26 mouse cellular contexts compared by ENCODE assay signal in genomic region chr5:72164386-72164785, GRCm38 (mm10). TPM values are rescaled to one million over a fixed set of nuclear protein-coding genes. Genes with fewer than 3 reads are reported as not detected.
A peak's percentile ranks its signal among the peaks of the same experiment; 100 is the strongest.
DNase-seq lines count a peak whose midpoint lies in the region; ATAC-seq and TF ChIP-seq lines count a peak whose summit lies in the region.
"Had no signal": no experiment of that assay in that cellular context is flagged by ENCODE, and none has a peak within 500 bp of the region (broad histone marks: within the 10 kb centered on the region; RNA-seq: fewer than 3 reads in every experiment).

No protein-coding gene starts in this region.

- no peak for TF ChIP-seq POLR2A in cortical plate, adult 2 months (IDR thresholded peaks at IDR 0.05; ENCODE audit: extremely low read depth, insufficient read depth, low read length)

- H3K36me3 ChIP-seq in intestine, postnatal 0 days (ENCODE audit: control insufficient read depth, insufficient read depth): peaks cover 22% of the 10 kb centered on the region
- H3K36me3 ChIP-seq in intestine, embryonic 16.5 days (ENCODE audit: control insufficient read depth, insufficient read depth, low read length): peaks cover 5% of the 10 kb centered on the region
- H3K36me3 ChIP-seq in limb, embryonic 11.5 days (ENCODE audit: control insufficient read depth, insufficient read depth, low read length): peaks cover 10% of the 10 kb centered on the region; the same call in 1 of the 2 replicates
- H3K36me3 ChIP-seq in limb, embryonic 10.5 days: peaks cover 50% of the 10 kb centered on the region

- H3K27me3 ChIP-seq in intestine, postnatal 0 days (replicated peaks; ENCODE audit: control insufficient read depth, insufficient read depth, low read length): no peaks in the 10 kb centered on the region
- no peaks in the 10 kb centered on the region for H3K27me3 ChIP-seq in intestine, embryonic 16.5 days (replicated peaks; ENCODE audit: control insufficient read depth, insufficient read depth, low read length)
- H3K27me3 ChIP-seq in limb, embryonic 11.5 days (ENCODE audit: control insufficient read depth, insufficient read depth, low read length): no peaks in the 10 kb centered on the region
- H3K27me3 ChIP-seq in limb, embryonic 10.5 days (ENCODE audit: low read depth, poor library complexity, severe bottlenecking): no peaks in the 10 kb centered on the region
- H3K27me3 ChIP-seq: forebrain, embryonic 12.5 days; hindbrain, embryonic 12.5 days; midbrain, embryonic 15.5 days; neural tube, embryonic 13.5 days had no signal

- peak; percentile 17 for DNase-seq in limb, embryonic 11.5 days (ENCODE audit: low spot score)
- no peak for DNase-seq in limb, embryonic 10.5 days (ENCODE audit: low spot score)
- peak; percentile 14 for DNase-seq in mesoderm, embryonic 11.5 days (ENCODE audit: low read depth, low spot score)
- DNase-seq in ovary, adult 18-20 months (ENCODE audit: low spot score): no peak
- DNase-seq: adrenal gland, postnatal 25 days; cerebellum, adult 18-20 months; cerebellum, postnatal 10 days; forebrain, postnatal 0 days; heart, postnatal 36 days; kidney, adult 8-10 months; kidney, postnatal 25 days; left cerebral cortex, postnatal 4 days; lung, embryonic 14.5 days; lung, postnatal 14 days; retina, postnatal 1 day; right cerebral cortex, postnatal 14 days had no signal

- H3K4me2 ChIP-seq in intestine, postnatal 0 days (replicated peaks; ENCODE audit: low read depth): no peak overlapping the region
- H3K4me2 ChIP-seq in intestine, embryonic 16.5 days (ENCODE audit: low read depth, low read length): no peak overlapping the region
- H3K4me2 ChIP-seq in limb, embryonic 11.5 days (ENCODE audit: low read depth, severe bottlenecking): no peak overlapping the region
- H3K4me2 ChIP-seq: forebrain, embryonic 12.5 days; hindbrain, embryonic 12.5 days; lung, embryonic 14.5 days; midbrain, embryonic 15.5 days; neural tube, embryonic 13.5 days had no signal

- no peak overlapping the region for H3K9ac ChIP-seq in intestine, postnatal 0 days (ENCODE audit: low read depth, low read length)
- no peak overlapping the region for H3K9ac ChIP-seq in intestine, embryonic 16.5 days (ENCODE audit: low read depth, low read length)
- no peak overlapping the region for H3K9ac ChIP-seq in limb, embryonic 11.5 days (ENCODE audit: low read length)
- H3K9ac ChIP-seq: forebrain, embryonic 12.5 days; forebrain, postnatal 0 days; hindbrain, embryonic 12.5 days; lung, embryonic 14.5 days; midbrain, embryonic 15.5 days; neural tube, embryonic 13.5 days had no signal

- TF ChIP-seq CTCF in intestine, postnatal 0 days (IDR thresholded peaks at IDR 0.05; ENCODE audit: low read depth): peak; percentile 22
- 0 out of 2 replicates have a peak, but pooled peaks have one; percentile 2 for TF ChIP-seq CTCF in cortical plate, adult 2 months (IDR thresholded peaks at IDR 0.05; ENCODE audit: extremely low read depth, insufficient read depth, low read length)

- no peak overlapping the region for H3K27ac ChIP-seq in intestine, postnatal 0 days (ENCODE audit: low read depth, low read length)
- H3K27ac ChIP-seq in intestine, embryonic 16.5 days (ENCODE audit: low read length): no peak overlapping the region
- no peak overlapping the region for H3K27ac ChIP-seq in limb, embryonic 11.5 days (replicated peaks; ENCODE audit: low read depth, low read length)
- no peak overlapping the region for H3K27ac ChIP-seq in limb, embryonic 10.5 days
- no peak overlapping the region for H3K27ac ChIP-seq in cortical plate, adult 2 months (ENCODE audit: insufficient read depth, low read length)
- H3K27ac ChIP-seq: forebrain, embryonic 12.5 days; hindbrain, embryonic 12.5 days; midbrain, embryonic 10.5 days; midbrain, embryonic 15.5 days; neural tube, embryonic 13.5 days had no signal

- no peak overlapping the region for H3K4me3 ChIP-seq in intestine, postnatal 0 days (ENCODE audit: low read depth, low read length)
- no peak overlapping the region for H3K4me3 ChIP-seq in intestine, embryonic 16.5 days (ENCODE audit: low read length)
- no peak overlapping the region for H3K4me3 ChIP-seq in limb, embryonic 11.5 days (ENCODE audit: low read depth, low read length)
- no peak overlapping the region for H3K4me3 ChIP-seq in limb, embryonic 10.5 days
- no peak overlapping the region for H3K4me3 ChIP-seq in cortical plate, adult 2 months (ENCODE audit: insufficient read depth, low read length)
- H3K4me3 ChIP-seq: erythroblast, embryonic 14.5 days; forebrain, embryonic 12.5 days; hindbrain, embryonic 12.5 days; midbrain, embryonic 10.5 days; midbrain, embryonic 15.5 days; neural tube, embryonic 13.5 days had no signal

- no peak for ATAC-seq in intestine, postnatal 0 days
- no peak for ATAC-seq in intestine, embryonic 16.5 days
- ATAC-seq in limb, embryonic 11.5 days (ENCODE audit: insufficient number of reproducible peaks, low FRiP score, low TSS enrichment, low read depth): no peak
- ATAC-seq: CD4-positive, CD25-positive, alpha-beta regulatory T cell, adult 4 months; forebrain, postnatal 0 days; midbrain, embryonic 15.5 days had no signal

- WGBS in intestine, postnatal 0 days: 51% methylated on average over 7 of the region's 7 CpGs
- WGBS in intestine, embryonic 16.5 days: 47% methylated on average over 7 of the region's 7 CpGs
- WGBS in limb, embryonic 11.5 days: 64% methylated on average over 7 of the region's 7 CpGs
- 66% methylated on average over 7 of the region's 7 CpGs for WGBS in limb, embryonic 10.5 days

- H3K4me1 ChIP-seq in intestine, postnatal 0 days (replicated peaks; ENCODE audit: control insufficient read depth, insufficient read depth, low read length): 0 out of 2 replicates have a peak, but pooled peaks cover 6% of the 10 kb centered on the region
- peaks cover 9% of the 10 kb centered on the region for H3K4me1 ChIP-seq in intestine, embryonic 16.5 days (ENCODE audit: control insufficient read depth, insufficient read depth, low read length)
- peaks cover 8% of the 10 kb centered on the region for H3K4me1 ChIP-seq in limb, embryonic 11.5 days (ENCODE audit: control insufficient read depth, insufficient read depth, low read length)
- H3K4me1 ChIP-seq in limb, embryonic 10.5 days: peaks cover 11% of the 10 kb centered on the region
- peaks cover 3% of the 10 kb centered on the region for H3K4me1 ChIP-seq in cortical plate, adult 2 months (ENCODE audit: control insufficient read depth, insufficient read depth, low read length)

- no peaks in the 10 kb centered on the region for H3K9me3 ChIP-seq in intestine, postnatal 0 days (ENCODE audit: control insufficient read depth)
- H3K9me3 ChIP-seq in intestine, embryonic 16.5 days (ENCODE audit: control insufficient read depth, low read length): no peaks in the 10 kb centered on the region
- H3K9me3 ChIP-seq in limb, embryonic 11.5 days (ENCODE audit: control insufficient read depth, low read length): no peaks in the 10 kb centered on the region
- no peaks in the 10 kb centered on the region for H3K9me3 ChIP-seq in limb, embryonic 10.5 days (replicated peaks)
- H3K9me3 ChIP-seq: forebrain, embryonic 12.5 days; hindbrain, embryonic 12.5 days; midbrain, embryonic 10.5 days; midbrain, embryonic 15.5 days; neural tube, embryonic 13.5 days had no signal

RNA-seq across cellular contexts. Expression of gene Commd8, which starts 3.6 kb away (rescaled TPM):
- polyA plus RNA-seq in intestine, postnatal 0 days (2015; fragmentation: Nextera tagmentation; extraction: Ambion mirVana): 115 and 116 TPM in 2 replicates
- 127 and 129 TPM in 2 replicates for polyA plus RNA-seq in intestine, embryonic 16.5 days (2015; fragmentation: Nextera tagmentation; extraction: Ambion mirVana)
- 165 and 170 TPM in 2 replicates for polyA plus RNA-seq in limb, embryonic 11.5 days (2014; fragmentation: Nextera tagmentation; extraction: Ambion mirVana)
- 152 TPM in 2 replicates for polyA plus RNA-seq in limb, embryonic 10.5 days (2016; fragmentation: Nextera tagmentation; extraction: Ambion mirVana)
- polyA plus RNA-seq in cortical plate, adult 2 months (2012; rRNA removed): 77.9 and 85.2 TPM in 2 replicates

Comparison
In these comparisons a context has a peak if more than half of its experiments do, and no peak if none do; other contexts are left out.
1. DNase-seq: peak in limb, embryonic 11.5 days (single experiment) and mesoderm, embryonic 11.5 days (single experiment); none in limb, embryonic 10.5 days (single experiment) and ovary, adult 18-20 months (single experiment).